Mouse (Mus musculus) G1E (cell line): ENCODE data around the gene Bco2. TPM values are rescaled to one million over a fixed set of nuclear protein-coding genes. Genes with fewer than 3 reads are reported as not detected.
A peak's percentile ranks its signal among the peaks of the same experiment; 100 is the strongest.

Experiments
- ATAC-seq: 2 replicates; pipeline ENCODE4 v1.8.0; 2016; ENCODE audit warnings: mild to moderate bottlenecking; ENCODE audit not compliant: insufficient number of reproducible peaks, poor library complexity, low FRiP score, severe bottlenecking; ENCODE audit errors: extremely low read depth
- DNase-seq: peaks from one replicate; pipeline ENCODE4 v3.0.0; 2012; ENCODE audit warnings: low spot score
- H3K27me3 ChIP-seq: 2 replicates; pipeline ENCODE4 v1.6.1; 2012; ENCODE audit warnings: mild to moderate bottlenecking, low read length, inconsistent platforms; ENCODE audit not compliant: insufficient read depth
- H3K36me3 ChIP-seq: replicated peaks from 2 replicates; pipeline ENCODE3; 2012; ENCODE audit warnings: mild to moderate bottlenecking, inconsistent platforms
- H3K4me1 ChIP-seq: 2 replicates; pipeline ENCODE4 v1.6.1; 2012; ENCODE audit warnings: low read depth, low read length, inconsistent platforms, mixed read lengths; ENCODE audit not compliant: insufficient read depth
- H3K4me3 ChIP-seq: 2 replicates; pipeline ENCODE4 v1.5.1; 2012; ENCODE audit warnings: low read depth, mild to moderate bottlenecking, inconsistent platforms, low read length, moderate library complexity, mixed read lengths
- H3K9me3 ChIP-seq: replicated peaks from 2 replicates; pipeline ENCODE4 v1.6.1; 2012; ENCODE audit warnings: inconsistent platforms
- CTCF ChIP-seq: IDR thresholded peaks from 2 replicates; pipeline ENCODE4 v1.5.1; 2012; ENCODE audit warnings: low read depth, low read length, inconsistent platforms, mixed read lengths
- GATA1 ChIP-seq: IDR thresholded peaks from 2 replicates; pipeline ENCODE4 v1.6.1; 2012; ENCODE audit warnings: borderline replicate concordance, low read length, inconsistent platforms, mixed read lengths
- GATA2 ChIP-seq: IDR thresholded peaks from 2 replicates; pipeline ENCODE4 v1.6.1; 2012; ENCODE audit warnings: low read depth, low read length, inconsistent platforms, borderline replicate concordance
- POLR2AphosphoS5 ChIP-seq: IDR thresholded peaks from 2 replicates; pipeline ENCODE4 v1.6.1; 2012; ENCODE audit warnings: low read depth, low read length, inconsistent platforms; ENCODE audit not compliant: insufficient replicate concordance
- TAL1 ChIP-seq: conservative IDR thresholded peaks from 2 replicates; pipeline ENCODE4 v1.6.1; 2012; ENCODE audit warnings: low read depth, low read length, inconsistent platforms, mixed read lengths
- polyA plus RNA-seq: library from polyadenylated mRNA; stranded (reverse); fragments of >175 nt; gene quantifications from 2 replicates; pipeline ENCODE4 v1.2.3, GENCODE M21; 2012
- total RNA-seq, 2 experiments: library from RNA; stranded (forward) in 1 of 2; stranded (reverse) in 1 of 2; fragments of 200-1000 nt in 1 of 2; fragments of >200 nt in 1 of 2; fragmentation: Nextera tagmentation in 1 of 2; gene quantifications; 2 replicates each; pipeline ENCODE4 v1.2.3; 2014 to 2017

The Bco2 gene
- total RNA-seq (2014; fragmentation: Nextera tagmentation) (0.34 TPM in 1 of 2 replicates, not detected in the other), total RNA-seq (2017) (0.11 TPM in 1 of 2 replicates, not detected in the other), polyA plus RNA-seq (not detected in 2 replicates)

- H3K4me3 ChIP-seq = no peak within 1 kb of the TSS
- no peak for TF ChIP-seq POLR2AphosphoS5
- no peak for TF ChIP-seq GATA1
- no peak for TF ChIP-seq GATA2
- no peak for TF ChIP-seq CTCF
- TF ChIP-seq TAL1 = no peak
These were observed at the start of gene Bco2 for GRCm38 (mm10) chr9:50555094-50555446. Gene Bco2, minus strand, starts transcription at chr9:50555181.

GRCm38 (mm10) chr9:50604338-50604737, 49.4 kb upstream of the Bco2 start:
- no peak for ATAC-seq
- Histone ChIP-seq H3K4me3 (peak overlapping the region; percentile 97), H3K9me3 (no peaks in the 10 kb centered on the region), H3K4me1 (peaks cover 34% of the 10 kb centered on the region), H3K36me3 (peaks cover 52% of the 10 kb centered on the region), H3K27me3 (no peaks in the 10 kb centered on the region)
- no peak for TF ChIP-seq CTCF
- TF ChIP-seq GATA2 = no peak
- no peak for TF ChIP-seq TAL1
- TF ChIP-seq POLR2AphosphoS5 = no peak
- no peak for TF ChIP-seq GATA1
- DNase-seq = peak; percentile 10

More at GRCm38 (mm10) chr9:50555094-50555446, at the start of gene Bco2:
- Histone ChIP-seq H3K9me3 (no peaks in the 10 kb centered on the region), H3K27me3 (peaks cover 12% of the 10 kb centered on the region; the same call in 1 of the 2 replicates), H3K36me3 (no peaks in the 10 kb centered on the region), H3K4me1 (no peaks in the 10 kb centered on the region)
- DNase-seq = no peak
- ATAC-seq = no peak

DNA sequence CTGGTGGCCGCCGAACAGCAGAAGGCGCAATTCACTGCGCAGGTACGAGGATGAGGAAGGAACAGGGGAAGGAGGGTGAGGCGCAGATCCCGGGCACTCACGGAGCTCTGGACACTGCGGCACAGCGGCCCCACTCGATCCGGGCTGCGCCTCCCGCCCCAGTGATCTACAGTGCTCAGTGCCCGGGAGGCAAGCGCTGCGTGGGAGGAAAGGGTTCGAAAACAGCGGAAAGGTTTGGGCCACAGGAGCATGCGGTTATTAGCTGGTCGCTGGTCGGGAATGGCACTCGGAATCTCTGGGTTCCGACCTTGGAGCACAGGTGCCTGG, 49.0 kb upstream of the Bco2 start:
- Histone ChIP-seq H3K27me3 (no peaks in the 10 kb centered on the region), H3K36me3 (peaks cover 52% of the 10 kb centered on the region), H3K9me3 (no peaks in the 10 kb centered on the region), H3K4me3 (peak overlapping the region; percentile 97), H3K4me1 (peaks cover 34% of the 10 kb centered on the region)
- ATAC-seq = no peak
- TF ChIP-seq GATA1 = no peak
- no peak for TF ChIP-seq POLR2AphosphoS5
- no peak for TF ChIP-seq TAL1
- no peak for TF ChIP-seq CTCF
- TF ChIP-seq GATA2 = no peak
- DNase-seq = no peak

- peak; percentile 86 for ATAC-seq
- peak; percentile 84 for DNase-seq
- TF ChIP-seq CTCF (no peak), GATA1 (no peak), GATA2 (no peak), POLR2AphosphoS5 (no peak), TAL1 (no peak)
- Histone ChIP-seq H3K27me3 (no peaks in the 10 kb centered on the region), H3K4me3 (peak within 1 kb of the TSS; percentile 97), H3K4me1 (peaks cover 36% of the 10 kb centered on the region), H3K9me3 (no peaks in the 10 kb centered on the region), H3K36me3 (peaks cover 53% of the 10 kb centered on the region)
These were observed 48.4 kb upstream of the Bco2 start, which contains the start of the genes Sdhd and Timm8b for GRCm38 (mm10) chr9:50603189-50603997. Gene Sdhd, minus strand, starts transcription at chr9:50603812. Gene Timm8b, plus strand, starts transcription at chr9:50603910.

- ATAC-seq = no peak
- Histone ChIP-seq H3K36me3 (peaks cover 56% of the 10 kb centered on the region), H3K9me3 (no peaks in the 10 kb centered on the region), H3K4me1 (peaks cover 35% of the 10 kb centered on the region), H3K27me3 (no peaks in the 10 kb centered on the region), H3K4me3 (peak overlapping the region; percentile 97)
- TF ChIP-seq TAL1 (no peak), GATA1 (no peak), GATA2 (no peak), CTCF (no peak), POLR2AphosphoS5 (no peak)
- DNase-seq = no peak
These were observed 47.3 kb upstream of the Bco2 start for GRCm38 (mm10) chr9:50602055-50602845.

DNA sequence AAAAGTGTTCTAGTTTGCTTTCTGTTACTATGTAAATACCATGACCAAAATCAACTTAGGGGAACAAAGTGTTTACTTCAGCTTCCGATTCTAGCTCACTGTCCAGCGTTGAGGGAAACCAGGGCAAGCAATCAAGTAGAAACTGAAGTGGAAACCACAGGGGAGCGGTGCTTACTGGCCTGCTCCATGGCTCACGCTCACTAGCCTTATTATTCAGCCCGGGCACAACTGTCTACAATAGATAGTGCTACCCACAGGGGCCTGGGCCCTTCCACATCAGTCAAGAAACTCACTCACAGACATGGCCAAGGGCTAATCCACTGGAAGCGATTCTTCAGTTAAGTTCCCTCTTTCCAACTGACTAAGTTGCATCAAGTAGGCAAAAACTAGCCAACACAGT, 46.6 kb upstream of the Bco2 start:
- Histone ChIP-seq H3K27me3 (no peaks in the 10 kb centered on the region), H3K4me3 (peak overlapping the region; percentile 51; the same call in 1 of the 2 replicates), H3K36me3 (peaks cover 61% of the 10 kb centered on the region), H3K4me1 (peaks cover 33% of the 10 kb centered on the region), H3K9me3 (no peaks in the 10 kb centered on the region)
- TF ChIP-seq GATA1 = no peak
- TF ChIP-seq POLR2AphosphoS5 = no peak
- no peak for TF ChIP-seq TAL1
- TF ChIP-seq GATA2 = no peak
- no peak for TF ChIP-seq CTCF
- no peak for DNase-seq
- ATAC-seq = no peak
